Mouse (Mus musculus) MEL (cell line): ENCODE measurements at regions not wholly inside any gene's neighbourhood (a gene's known extent, or its start where the extent isn't known, plus 50 kb on each side); places are given as distances from the start of the nearest gene placed in this dataset.

Experiments
- RAD21 ChIP-seq: IDR thresholded peaks from 2 replicates; pipeline ENCODE4 v1.6.1; 2011; ENCODE audit warnings: mild to moderate bottlenecking, low read depth, low read length, improper control_type of control experiment
- ZKSCAN1 ChIP-seq: IDR thresholded peaks from 2 replicates; pipeline ENCODE4 v1.6.1; 2012; ENCODE audit warnings: low read depth, mild to moderate bottlenecking, inconsistent platforms, low read length, improper control_type of control experiment, moderate library complexity

DNA sequence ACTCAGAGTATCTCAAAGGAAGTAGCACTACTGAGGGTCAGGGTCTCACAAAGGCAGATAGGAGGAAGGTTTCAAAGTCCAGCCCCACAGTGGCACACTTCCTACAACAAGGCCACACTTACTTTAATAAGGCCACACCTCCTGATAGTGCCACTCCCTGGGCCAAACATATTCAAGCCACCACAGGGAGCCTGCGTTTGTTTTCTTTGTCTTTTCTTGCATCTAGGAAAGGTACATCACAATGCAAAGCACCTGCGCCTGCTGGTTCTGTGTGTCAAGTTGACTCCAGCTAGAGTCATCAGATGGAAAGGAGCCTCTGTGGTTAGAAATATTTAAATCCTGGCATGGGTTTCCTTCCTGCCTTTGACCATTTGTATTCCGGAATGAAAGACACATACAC, 355.4 kb upstream of the Castor2 start:
- no peak for TF ChIP-seq RAD21
- no peak for TF ChIP-seq ZKSCAN1
